Mouse (Mus musculus) kidney, postnatal 4 days (tissue): ENCODE results near the gene Tpbgl.

Experiments
- DNase-seq, 2 experiments: peaks; one replicate each; pipeline ENCODE4 v3.0.0; 2021; ENCODE audit warnings: mixed read lengths in 2 of 2

Tpbgl gene

GRCm38 (mm10) chr7:99641245-99641644, 14.3 kb upstream of the Tpbgl start:
- DNase-seq, result no peak

- DNase-seq, result no peak
These were observed 7.2 kb upstream of the Tpbgl start for GRCm38 (mm10) chr7:99633966-99634665.

- peak in 1 of 2 experiments; percentile 17 for DNase-seq
These were observed 5.4 kb upstream of the Tpbgl start for GRCm38 (mm10) chr7:99632286-99632685.

GRCm38 (mm10) chr7:99627366-99627765, 463 bp upstream of the Tpbgl start:
- no peak for DNase-seq

GRCm38 (mm10) chr7:99625722-99626375, 1.1 kb downstream of the Tpbgl start:
- peak; percentile 92 to 93 for DNase-seq

- peak; percentile 54 for DNase-seq
These were observed 8.0 kb downstream of the Tpbgl start for GRCm38 (mm10) chr7:99618860-99619259.

- no peak for DNase-seq
These were observed 8.6 kb downstream of the Tpbgl start for GRCm38 (mm10) chr7:99618264-99618663.

- no peak for DNase-seq
These were observed 19.3 kb downstream of the Tpbgl start for GRCm38 (mm10) chr7:99607632-99608031.

- no peak for DNase-seq
These were observed 20.1 kb downstream of the Tpbgl start for GRCm38 (mm10) chr7:99606766-99607165.

GRCm38 (mm10) chr7:99606303-99606702, 20.6 kb downstream of the Tpbgl start:
- no peak for DNase-seq

GRCm38 (mm10) chr7:99605058-99605457, 21.8 kb downstream of the Tpbgl start:
- DNase-seq, result no peak

- no peak for DNase-seq
These were observed 22.8 kb downstream of the Tpbgl start for GRCm38 (mm10) chr7:99603875-99604662.

- DNase-seq, result no peak
These were observed 28.2 kb downstream of the Tpbgl start for GRCm38 (mm10) chr7:99598722-99599121.

- no peak for DNase-seq
These were observed 32.8 kb downstream of the Tpbgl start for GRCm38 (mm10) chr7:99593868-99594803.

- no peak for DNase-seq
These were observed 34.2 kb downstream of the Tpbgl start for GRCm38 (mm10) chr7:99592669-99593068.

- DNase-seq, result no peak
These were observed 36.3 kb downstream of the Tpbgl start for GRCm38 (mm10) chr7:99590646-99591045.

GRCm38 (mm10) chr7:99590064-99590463, 36.8 kb downstream of the Tpbgl start:
- peak; percentile 83 for DNase-seq

- no peak for DNase-seq
These were observed 40.9 kb downstream of the Tpbgl start for GRCm38 (mm10) chr7:99585976-99586375.

GRCm38 (mm10) chr7:99583625-99584024, 43.3 kb downstream of the Tpbgl start:
- DNase-seq, result peak in 1 of 2 experiments; percentile 28

- peak; percentile 28 to 53 for DNase-seq
These were observed 44.0 kb downstream of the Tpbgl start for GRCm38 (mm10) chr7:99582867-99583266.

GRCm38 (mm10) chr7:99582306-99582705, 44.6 kb downstream of the Tpbgl start:
- no peak for DNase-seq

GRCm38 (mm10) chr7:99580247-99580646, 46.7 kb downstream of the Tpbgl start:
- DNase-seq, result no peak
